Mouse (Mus musculus): Measurements from ENCODE around the gene Aspdh. TPM values are rescaled to one million over a fixed set of nuclear protein-coding genes. Genes with fewer than 3 reads are reported as not detected.

Gene Aspdh
- total and polyA plus RNA-seq, 3 experiments = 1.3 to 2.4 (median 1.5) TPM

GRCm38 (mm10) chr7:44456302-44456701, 8.9 kb upstream of the Aspdh start:
- H3K27me3 ChIP-seq (ENCODE audit: control insufficient read depth, insufficient read depth, low read length) = no peaks in the 10 kb centered on the region
- 89% methylated on average over 1 of the region's 1 CpGs for WGBS
- TF ChIP-seq POLR2A (IDR thresholded peaks at IDR 0.05; ENCODE audit: insufficient read depth, low read depth, low read length) (no peak), EP300 (IDR thresholded peaks at IDR 0.05; ENCODE audit: insufficient read depth, low read depth, low read length) (no peak), CTCF (IDR thresholded peaks at IDR 0.05) (no peak)
- intact Hi-C loops (cut with DNase I) = no loop called here
- H3K79me2 ChIP-seq (replicated peaks; ENCODE audit: control insufficient read depth, insufficient read depth, low read length) = no peaks in the 10 kb centered on the region
- no peak overlapping the region for H3K27ac ChIP-seq
- no peak overlapping the region for H3K4me3 ChIP-seq
- peaks cover 1% of the 10 kb centered on the region; the same call in 1 of the 2 replicates for H3K4me1 ChIP-seq (ENCODE audit: control insufficient read depth, insufficient read depth, low read length)
- H3K9ac ChIP-seq (ENCODE audit: low read depth, low read length) = no peak overlapping the region
- H3K36me3 ChIP-seq (ENCODE audit: control insufficient read depth, insufficient read depth, low read length) = no peaks in the 10 kb centered on the region
- no peak for DNase-seq

GRCm38 (mm10) chr7:44460067-44460466, 5.1 kb upstream of the Aspdh start:
- DNase-seq = no peak
- intact Hi-C loops (cut with DNase I) = no loop called here
- Histone ChIP-seq H3K9ac (ENCODE audit: low read depth, low read length) (no peak overlapping the region), H3K27me3 (ENCODE audit: control insufficient read depth, insufficient read depth, low read length) (peaks cover 3% of the 10 kb centered on the region; the same call in 1 of the 2 replicates), H3K27ac (no peak overlapping the region), H3K36me3 (ENCODE audit: control insufficient read depth, insufficient read depth, low read length) (no peaks in the 10 kb centered on the region), H3K4me1 (ENCODE audit: control insufficient read depth, insufficient read depth, low read length) (no peaks in the 10 kb centered on the region), H3K4me3 (no peak overlapping the region), H3K79me2 (replicated peaks; ENCODE audit: control insufficient read depth, insufficient read depth, low read length) (no peaks in the 10 kb centered on the region)
- TF ChIP-seq POLR2A (IDR thresholded peaks at IDR 0.05; ENCODE audit: insufficient read depth, low read depth, low read length) (no peak), EP300 (IDR thresholded peaks at IDR 0.05; ENCODE audit: insufficient read depth, low read depth, low read length) (no peak), CTCF (IDR thresholded peaks at IDR 0.05) (no peak)
- WGBS = 66% methylated on average over 6 of the region's 6 CpGs

- no peak for DNase-seq
- no peaks in the 10 kb centered on the region for H3K4me1 ChIP-seq (ENCODE audit: control insufficient read depth, insufficient read depth, low read length)
- H3K4me3 ChIP-seq = no peak overlapping the region
- H3K27me3 ChIP-seq (ENCODE audit: control insufficient read depth, insufficient read depth, low read length) = peaks cover 3% of the 10 kb centered on the region; the same call in 1 of the 2 replicates
- H3K36me3 ChIP-seq (ENCODE audit: control insufficient read depth, insufficient read depth, low read length) = no peaks in the 10 kb centered on the region
- H3K79me2 ChIP-seq (replicated peaks; ENCODE audit: control insufficient read depth, insufficient read depth, low read length) = no peaks in the 10 kb centered on the region
- no peak overlapping the region for H3K27ac ChIP-seq
- TF ChIP-seq POLR2A (IDR thresholded peaks at IDR 0.05; ENCODE audit: insufficient read depth, low read depth, low read length) = no peak
- TF ChIP-seq CTCF (IDR thresholded peaks at IDR 0.05) = no peak
- TF ChIP-seq EP300 (IDR thresholded peaks at IDR 0.05; ENCODE audit: insufficient read depth, low read depth, low read length) = no peak
- WGBS = 77% methylated on average over 31 of the region's 31 CpGs
- intact Hi-C loops (cut with DNase I) = no loop called here
- no peak overlapping the region for H3K9ac ChIP-seq (ENCODE audit: low read depth, low read length)
Observed at GRCm38 (mm10) chr7:44460767-44461502, 4.3 kb upstream of the Aspdh start.

DNA sequence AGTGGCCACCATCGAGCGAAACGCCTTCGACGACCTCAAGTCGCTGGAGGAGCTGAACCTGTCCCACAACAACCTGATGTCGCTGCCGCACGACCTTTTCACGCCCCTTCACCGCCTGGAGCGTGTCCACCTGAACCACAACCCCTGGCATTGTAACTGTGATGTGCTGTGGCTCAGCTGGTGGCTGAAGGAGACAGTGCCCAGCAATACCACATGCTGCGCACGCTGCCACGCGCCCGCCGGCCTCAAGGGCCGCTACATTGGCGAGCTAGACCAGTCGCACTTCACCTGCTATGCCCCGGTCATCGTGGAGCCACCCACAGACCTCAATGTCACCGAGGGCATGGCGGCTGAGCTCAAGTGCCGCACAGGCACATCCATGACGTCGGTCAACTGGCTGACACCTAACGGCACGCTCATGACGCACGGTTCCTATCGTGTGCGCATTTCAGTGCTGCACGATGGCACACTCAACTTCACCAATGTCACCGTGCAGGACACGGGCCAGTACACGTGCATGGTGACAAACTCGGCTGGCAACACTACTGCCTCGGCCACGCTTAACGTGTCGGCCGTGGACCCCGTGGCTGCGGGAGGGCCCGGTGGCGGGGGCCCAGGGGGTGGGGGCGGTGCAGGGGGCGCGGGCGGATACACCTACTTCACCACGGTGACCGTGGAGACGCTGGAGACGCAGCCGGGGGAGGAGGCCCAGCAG, 3.5 kb upstream of the Aspdh start:
- Histone ChIP-seq H3K4me3 (no peak overlapping the region), H3K27me3 (ENCODE audit: control insufficient read depth, insufficient read depth, low read length) (peaks cover 3% of the 10 kb centered on the region; the same call in 1 of the 2 replicates), H3K36me3 (ENCODE audit: control insufficient read depth, insufficient read depth, low read length) (no peaks in the 10 kb centered on the region), H3K27ac (no peak overlapping the region), H3K79me2 (replicated peaks; ENCODE audit: control insufficient read depth, insufficient read depth, low read length) (no peaks in the 10 kb centered on the region), H3K4me1 (ENCODE audit: control insufficient read depth, insufficient read depth, low read length) (no peaks in the 10 kb centered on the region), H3K9ac (ENCODE audit: low read depth, low read length) (no peak overlapping the region)
- WGBS = 61% methylated on average over 57 of the region's 57 CpGs
- TF ChIP-seq CTCF (IDR thresholded peaks at IDR 0.05) = no peak
- no peak for TF ChIP-seq POLR2A (IDR thresholded peaks at IDR 0.05; ENCODE audit: insufficient read depth, low read depth, low read length)
- TF ChIP-seq EP300 (IDR thresholded peaks at IDR 0.05; ENCODE audit: insufficient read depth, low read depth, low read length) = no peak
- no peak for DNase-seq
- intact Hi-C loops (cut with DNase I) = no loop called here

- Histone ChIP-seq H3K4me1 (ENCODE audit: control insufficient read depth, insufficient read depth, low read length) (peaks cover under 1% of the 10 kb centered on the region; the same call in 1 of the 2 replicates), H3K79me2 (replicated peaks; ENCODE audit: control insufficient read depth, insufficient read depth, low read length) (no peaks in the 10 kb centered on the region), H3K4me3 (no peak overlapping the region), H3K27ac (no peak overlapping the region), H3K27me3 (ENCODE audit: control insufficient read depth, insufficient read depth, low read length) (peaks cover 3% of the 10 kb centered on the region; the same call in 1 of the 2 replicates), H3K36me3 (ENCODE audit: control insufficient read depth, insufficient read depth, low read length) (no peaks in the 10 kb centered on the region), H3K9ac (ENCODE audit: low read depth, low read length) (no peak overlapping the region)
- no peak for DNase-seq
- 35% methylated on average over 77 of the region's 77 CpGs for WGBS
- intact Hi-C loops (cut with DNase I) = no loop called here
- TF ChIP-seq EP300 (IDR thresholded peaks at IDR 0.05; ENCODE audit: insufficient read depth, low read depth, low read length) (no peak), CTCF (IDR thresholded peaks at IDR 0.05) (0 out of 2 replicates have a peak, but pooled peaks have one; percentile 10)
Observed at GRCm38 (mm10) chr7:44462218-44463055, 2.8 kb upstream of the Aspdh start.

Data from heart, adult 2 months (tissue).